ENCODE assay signal across 12 mouse cellular contexts in the genomic region with DNA sequence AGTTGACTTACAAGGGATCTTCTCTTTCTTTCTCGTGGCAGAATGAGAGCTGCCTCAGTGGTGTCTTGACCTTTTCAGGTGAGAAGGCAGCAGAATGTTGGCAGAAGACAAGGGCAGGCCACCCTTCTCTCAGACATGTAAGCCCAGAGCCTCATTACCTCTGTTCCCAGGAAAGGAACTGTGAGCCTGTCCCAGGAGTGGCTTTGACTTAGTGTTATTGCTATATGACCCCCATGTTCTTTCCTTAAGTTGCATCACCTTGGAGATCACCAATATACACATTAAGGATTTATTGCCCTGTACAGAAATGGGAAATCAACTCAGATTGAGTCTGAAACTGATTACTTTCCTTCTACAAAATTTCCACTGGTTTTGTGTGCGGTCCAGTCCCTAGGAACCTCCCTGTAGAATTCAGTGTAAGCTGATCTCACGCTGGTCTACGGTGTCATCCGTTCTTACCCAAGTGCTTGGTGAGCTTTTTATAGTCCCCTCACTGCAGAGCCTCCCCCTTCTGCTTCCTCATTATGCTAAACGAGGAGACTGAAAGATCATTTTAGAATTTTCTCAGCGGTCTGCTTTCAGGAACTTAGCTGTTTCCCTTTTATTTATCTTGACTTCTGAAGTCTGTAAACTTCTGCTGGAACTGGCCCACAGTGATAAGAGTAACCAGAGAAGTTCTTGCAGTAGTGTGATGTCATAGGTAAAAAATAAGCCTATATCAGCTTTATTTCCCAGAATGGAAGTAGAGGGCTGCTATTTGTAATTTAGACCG.
DNase-seq lines count a peak whose midpoint lies in the region; ATAC-seq and TF ChIP-seq lines count a peak whose summit lies in the region.
"Had no signal": no experiment of that assay in that cellular context is flagged by ENCODE, and none has a peak within 500 bp of the region (broad histone marks: within the 10 kb centered on the region; RNA-seq: fewer than 3 reads in every experiment).

No protein-coding gene starts in this region.

- no peak overlapping the region for H3K9ac ChIP-seq in lung, embryonic 14.5 days
- no peak overlapping the region for H3K9ac ChIP-seq in forebrain, embryonic 11.5 days (ENCODE audit: low read length)
- H3K9ac ChIP-seq: forebrain, embryonic 13.5 days had no signal

- no peak for TF ChIP-seq POLR2A in myocyte (IDR thresholded peaks at IDR 0.05; ENCODE audit: insufficient read length, low read depth)

- no peak overlapping the region for H3K27ac ChIP-seq in lung, embryonic 14.5 days (ENCODE audit: low read depth)
- no peak overlapping the region for H3K27ac ChIP-seq in forebrain, embryonic 11.5 days (ENCODE audit: low read depth, low read length)
- H3K27ac ChIP-seq: forebrain, embryonic 13.5 days; midbrain, embryonic 10.5 days had no signal

- WGBS in lung, embryonic 14.5 days = 37% methylated on average over 8 of the region's 8 CpGs
- WGBS in forebrain, embryonic 11.5 days = 70% methylated on average over 8 of the region's 8 CpGs

- no peak for TF ChIP-seq CTCF in lung, embryonic 14.5 days (IDR thresholded peaks at IDR 0.05; ENCODE audit: low read depth)

- H3K4me2 ChIP-seq in lung, embryonic 14.5 days = no peak overlapping the region
- H3K4me2 ChIP-seq in myocyte (ENCODE audit: low read depth) = peak overlapping the region; percentile 33
- H3K4me2 ChIP-seq in forebrain, embryonic 11.5 days (ENCODE audit: low read depth, low read length, severe bottlenecking) = no peak overlapping the region
- H3K4me2 ChIP-seq: forebrain, embryonic 13.5 days had no signal

- no peak overlapping the region for H3ac ChIP-seq in myocyte (ENCODE audit: control insufficient read depth, insufficient read length)

- no peaks in the 10 kb centered on the region for H3K36me3 ChIP-seq in lung, embryonic 14.5 days (ENCODE audit: insufficient read depth)
- no peaks in the 10 kb centered on the region for H3K36me3 ChIP-seq in myocyte (ENCODE audit: control insufficient read depth, insufficient read depth)
- H3K36me3 ChIP-seq in forebrain, embryonic 11.5 days (ENCODE audit: control insufficient read depth, insufficient read depth, low read length) = no peaks in the 10 kb centered on the region
- H3K36me3 ChIP-seq: midbrain, embryonic 10.5 days had no signal

- no peaks in the 10 kb centered on the region for H3K9me3 ChIP-seq in lung, embryonic 14.5 days (ENCODE audit: low read depth, low read length)
- no peaks in the 10 kb centered on the region for H3K9me3 ChIP-seq in forebrain, embryonic 11.5 days (ENCODE audit: control insufficient read depth, low read length)
- H3K9me3 ChIP-seq: forebrain, embryonic 13.5 days; midbrain, embryonic 10.5 days had no signal

- intact Hi-C loops in gastrocnemius, postnatal 14 days (cut with DNase I; ENCODE audit: low total_unique reads) = no loop called here
- intact Hi-C loops in heart, postnatal 10 days (cut with DNase I) = loop anchor here (5.0 kb wide), 1 partner anchor 49 kb away; no protein-coding TSS in a partner anchor

- H3K4me1 ChIP-seq in lung, embryonic 14.5 days (ENCODE audit: insufficient read depth) = no peaks in the 10 kb centered on the region
- no peaks in the 10 kb centered on the region for H3K4me1 ChIP-seq in forebrain, embryonic 11.5 days (replicated peaks; ENCODE audit: control insufficient read depth, insufficient read depth, low read length)
- H3K4me1 ChIP-seq: forebrain, embryonic 13.5 days had no signal

- peak; percentile 61 for DNase-seq in gastrocnemius, adult 18-20 months (ENCODE audit: low spot score)
- no peak for DNase-seq in gastrocnemius, postnatal 14 days
- peak; percentile 56 for DNase-seq in lung, embryonic 14.5 days
- no peak for DNase-seq in lung, postnatal 25 days (ENCODE audit: low spot score)
- peak; percentile 35 to 41 for DNase-seq in heart, postnatal 10 days
- no peak for DNase-seq in forebrain, embryonic 11.5 days (ENCODE audit: low spot score)
- DNase-seq in ovary, adult 18-20 months (ENCODE audit: low spot score) = no peak
- DNase-seq: cerebellum, postnatal 10 days; kidney, adult 9 months had no signal

- no peaks in the 10 kb centered on the region for H3K27me3 ChIP-seq in lung, embryonic 14.5 days (ENCODE audit: insufficient read depth, low read length)
- no peaks in the 10 kb centered on the region for H3K27me3 ChIP-seq in myocyte (ENCODE audit: control insufficient read depth, insufficient read depth, insufficient read length)
- H3K27me3 ChIP-seq in forebrain, embryonic 11.5 days (ENCODE audit: control insufficient read depth, insufficient read depth, low read length) = no peaks in the 10 kb centered on the region
- H3K27me3 ChIP-seq: forebrain, embryonic 13.5 days had no signal

- ATAC-seq in lung, embryonic 14.5 days (ENCODE audit: insufficient read depth) = peak; percentile 85; the same call in 1 of the 2 replicates
- ATAC-seq in forebrain, embryonic 11.5 days (replicated peaks; ENCODE audit: low FRiP score) = no peak
- ATAC-seq: forebrain, embryonic 13.5 days had no signal

- H3K4me3 ChIP-seq in lung, embryonic 14.5 days (ENCODE audit: low read depth, low read length) = no peak overlapping the region
- no peak overlapping the region for H3K4me3 ChIP-seq in myocyte
- H3K4me3 ChIP-seq in forebrain, embryonic 11.5 days (ENCODE audit: low read depth, low read length) = no peak overlapping the region
- H3K4me3 ChIP-seq: forebrain, embryonic 13.5 days; midbrain, embryonic 10.5 days had no signal

- H3K79me2 ChIP-seq in myocyte (ENCODE audit: control insufficient read depth, insufficient read depth) = no peaks in the 10 kb centered on the region

TF ChIP-seq in myocyte, 11 proteins besides CTCF, POLR2A, EP300 and RAD21:
- TF ChIP-seq REST (IDR thresholded peaks at IDR 0.05; ENCODE audit: insufficient read depth, insufficient read length) (no peak), USF1 (IDR thresholded peaks at IDR 0.05; ENCODE audit: low read depth) (no peak), MAX (IDR thresholded peaks at IDR 0.05; ENCODE audit: low read depth) (no peak), SRF (IDR thresholded peaks at IDR 0.05; ENCODE audit: control insufficient read depth, insufficient read length, low read depth) (no peak), E2F4 (IDR thresholded peaks at IDR 0.05; ENCODE audit: insufficient read depth) (no peak), POLR2AphosphoS2 (IDR thresholded peaks at IDR 0.05; ENCODE audit: insufficient read length, low read depth) (no peak), CEBPB (IDR thresholded peaks at IDR 0.05; ENCODE audit: insufficient read depth, poor library complexity, severe bottlenecking) (peak; percentile 73)

Comparison
In these comparisons a context has a peak if more than half of its experiments do, and no peak if none do; other contexts are left out.
1. DNase-seq: peak in gastrocnemius, adult 18-20 months (single experiment), lung, embryonic 14.5 days (single experiment) and heart, postnatal 10 days (2 of 2); none in gastrocnemius, postnatal 14 days (single experiment), lung, postnatal 25 days (single experiment), forebrain, embryonic 11.5 days (single experiment) and ovary, adult 18-20 months (single experiment).